In the genomic region with DNA sequence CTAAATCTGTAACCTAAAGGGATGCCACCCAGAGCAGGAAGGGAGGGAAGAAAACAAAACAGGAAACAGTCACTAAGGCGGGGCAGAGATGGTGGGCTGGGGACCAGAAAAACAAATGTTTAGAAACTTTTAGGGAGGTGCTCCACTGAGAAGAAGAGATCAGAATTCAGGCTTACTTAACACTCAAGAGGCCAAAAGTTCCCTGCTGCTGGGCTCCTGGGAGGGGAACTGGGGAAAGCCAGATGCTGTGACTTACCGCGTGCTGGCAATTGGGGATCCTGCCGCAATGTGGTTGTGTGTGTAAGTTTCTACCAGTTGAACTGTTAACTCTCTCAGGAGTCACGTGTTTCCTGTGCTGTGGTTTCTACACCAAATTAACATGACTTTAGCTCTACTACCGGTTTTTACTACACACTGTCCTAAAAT, we compare ENCODE assay signal across 8 mouse cellular contexts. TPM values are rescaled to one million over a fixed set of nuclear protein-coding genes. Genes with fewer than 3 reads are reported as not detected.
DNase-seq lines count a peak whose midpoint lies in the region; ATAC-seq lines count a peak whose summit lies in the region.

Gene Icam2, minus strand, starts transcription at position 285 of the 426 bp plus-strand sequence.

- WGBS in limb, embryonic 10.5 days, result 84% methylated on average over 6 of the region's 6 CpGs

- peaks cover 5% of the 10 kb centered on the region; the same call in 1 of the 2 replicates for H3K4me1 ChIP-seq in limb, embryonic 10.5 days

- H3K9me3 ChIP-seq in limb, embryonic 10.5 days (replicated peaks), result no peaks in the 10 kb centered on the region

- peak; percentile 86 for DNase-seq in A20 (ENCODE audit: low read depth, low spot score)
- peak; percentile 27 for DNase-seq in R1 (ENCODE audit: low read depth, low spot score)
- DNase-seq in heart, adult 11 months, result peak; percentile 95
- no peak for DNase-seq in limb, embryonic 10.5 days (ENCODE audit: low spot score)
- peak; percentile 73 to 78 for DNase-seq in monocyte, adult 2 months (ENCODE audit: low read depth in 1 of 2, low spot score in 2 of 2)
- no peak for DNase-seq in cerebellum, postnatal 10 days
- DNase-seq in cerebellum, adult 11 months, result no peak

- H3K27me3 ChIP-seq in limb, embryonic 10.5 days (ENCODE audit: low read depth, poor library complexity, severe bottlenecking), result no peaks in the 10 kb centered on the region

- H3K4me3 ChIP-seq in limb, embryonic 10.5 days, result no peak within 1 kb of the TSS

- H3K36me3 ChIP-seq in limb, embryonic 10.5 days, result no peaks in the 10 kb centered on the region

- ATAC-seq in erythroblast, adult 5-6 weeks (replicated peaks; ENCODE audit: low FRiP score, poor library complexity, severe bottlenecking), result no peak

- no peak within 1 kb of the TSS for H3K27ac ChIP-seq in limb, embryonic 10.5 days

RNA-seq across cellular contexts. Expression of gene Icam2, which starts in this region (rescaled TPM):
- 21.8 and 24.7 TPM in 2 replicates for polyA plus RNA-seq in limb, embryonic 10.5 days (2016; fragmentation: Nextera tagmentation; extraction: Ambion mirVana)
- total RNA-seq in erythroblast, adult 5-6 weeks (2015; ENCODE audit: low replicate concordance), result 9.8 and 10.7 TPM in 2 replicates
- total RNA-seq in erythroblast, adult 5-6 weeks (2017; ENCODE audit: low replicate concordance), result 4.0 and 13.7 TPM in 2 replicates

Comparison
In these comparisons a context has a peak if more than half of its experiments do, and no peak if none do; other contexts are left out.
1. DNase-seq: peak in A20 (single experiment), R1 (single experiment), heart, adult 11 months (single experiment) and monocyte, adult 2 months (2 of 2); none in limb, embryonic 10.5 days (single experiment), cerebellum, postnatal 10 days (0 of 2) and cerebellum, adult 11 months (single experiment).